In genomic region chrX:38651167-38651566, GRCm38 (mm10) we compare ENCODE assay signal across 17 mouse cellular contexts.
"Had no signal": no experiment of that assay in that cellular context is flagged by ENCODE, and none has a peak within 500 bp of the region (broad histone marks: within the 10 kb centered on the region; RNA-seq: fewer than 3 reads in every experiment).

No protein-coding gene starts in this region.

- H3K4me1 ChIP-seq: liver, embryonic 13.5 days; lung, embryonic 15.5 days; megakaryocyte, embryonic 14.5 days; midbrain, embryonic 12.5 days; neural tube, embryonic 15.5 days had no signal

- ATAC-seq: liver, postnatal 0 days; midbrain, embryonic 16.5 days had no signal

- H3K27me3 ChIP-seq: liver, embryonic 13.5 days; lung, embryonic 15.5 days; midbrain, embryonic 12.5 days; neural tube, embryonic 15.5 days had no signal

- H3K9ac ChIP-seq: liver, embryonic 13.5 days; liver, postnatal 0 days; lung, embryonic 15.5 days; midbrain, embryonic 12.5 days; neural tube, embryonic 15.5 days had no signal

- H3K27ac ChIP-seq: layer of hippocampus, adult 2 months; liver, embryonic 13.5 days; lung, embryonic 15.5 days; macrophage; midbrain, embryonic 12.5 days; neural tube, embryonic 15.5 days had no signal

- H3K4me2 ChIP-seq: liver, embryonic 13.5 days; lung, embryonic 15.5 days; midbrain, embryonic 12.5 days; neural tube, embryonic 15.5 days had no signal

- DNase-seq: kidney, adult 9 months; kidney, postnatal 4 days; liver; liver, embryonic 13.5 days; liver, postnatal 0 days; lung, postnatal 14 days; right cerebral cortex, postnatal 4 days; spleen, adult 18-20 months; thymus, adult 18-20 months; thymus, postnatal 14 days had no signal

- H3K36me3 ChIP-seq: liver, embryonic 13.5 days; lung, embryonic 15.5 days; midbrain, embryonic 12.5 days; neural tube, embryonic 15.5 days had no signal

- H3K4me3 ChIP-seq: layer of hippocampus, adult 2 months; liver, embryonic 13.5 days; lung, embryonic 15.5 days; megakaryocyte, embryonic 14.5 days; midbrain, embryonic 12.5 days; neural tube, embryonic 15.5 days had no signal

- H3K9me3 ChIP-seq: liver, embryonic 13.5 days; lung, embryonic 15.5 days; neural tube, embryonic 15.5 days had no signal
